Mouse (Mus musculus): Measurements from ENCODE around the gene Eid3. TPM values are rescaled to one million over a fixed set of nuclear protein-coding genes. Genes with fewer than 3 reads are reported as not detected.

Eid3 gene
- total and polyA plus RNA-seq, 3 experiments = 0.28 to 8.0 (median 4.5) TPM

GRCm38 (mm10) chr10:82866832-82867231 lies 406 bp downstream of the Eid3 start:
- Histone ChIP-seq H3K4me3 (ENCODE audit: low read depth, low read length) (peak overlapping the region; percentile 26; the same call in 1 of the 2 replicates), H3K4me1 (ENCODE audit: insufficient read depth, low read depth, low read length) (peaks cover 66% of the 10 kb centered on the region), H3K27me3 (ENCODE audit: insufficient read depth, low read length) (no peaks in the 10 kb centered on the region), H3K9me3 (replicated peaks) (no peaks in the 10 kb centered on the region), H3K36me3 (replicated peaks) (peaks cover 79% of the 10 kb centered on the region)
- TF ChIP-seq CTCF (IDR thresholded peaks at IDR 0.05; ENCODE audit: low read depth, low read length) (no peak), GATA1 (IDR thresholded peaks at IDR 0.05; ENCODE audit: borderline replicate concordance, low read length) (no peak), POLR2AphosphoS5 (IDR thresholded peaks at IDR 0.05; ENCODE audit: insufficient replicate concordance, low read depth, low read length) (no peak), TAL1 (conservative IDR thresholded peaks at IDR 0.05; ENCODE audit: low read depth, low read length) (no peak), GATA2 (IDR thresholded peaks at IDR 0.05; ENCODE audit: borderline replicate concordance, low read depth, low read length) (no peak)
- DNase-seq (ENCODE audit: low spot score) (no peak), ATAC-seq (ENCODE audit: extremely low read depth, insufficient number of reproducible peaks, low FRiP score, poor library complexity, severe bottlenecking) (no peak)

GRCm38 (mm10) chr10:82868418-82869086 lies 2.1 kb downstream of the Eid3 start:
- no peak for TF ChIP-seq CTCF (IDR thresholded peaks at IDR 0.05; ENCODE audit: low read depth, low read length)
- TF ChIP-seq POLR2AphosphoS5 (IDR thresholded peaks at IDR 0.05; ENCODE audit: insufficient replicate concordance, low read depth, low read length) = no peak
- TF ChIP-seq TAL1 (conservative IDR thresholded peaks at IDR 0.05; ENCODE audit: low read depth, low read length) = no peak
- no peak for TF ChIP-seq GATA1 (IDR thresholded peaks at IDR 0.05; ENCODE audit: borderline replicate concordance, low read length)
- TF ChIP-seq GATA2 (IDR thresholded peaks at IDR 0.05; ENCODE audit: borderline replicate concordance, low read depth, low read length) = no peak
- Histone ChIP-seq H3K4me3 (ENCODE audit: low read depth, low read length) (no peak overlapping the region), H3K4me1 (ENCODE audit: insufficient read depth, low read depth, low read length) (peaks cover 70% of the 10 kb centered on the region), H3K9me3 (replicated peaks) (no peaks in the 10 kb centered on the region), H3K36me3 (replicated peaks) (peaks cover 86% of the 10 kb centered on the region), H3K27me3 (ENCODE audit: insufficient read depth, low read length) (no peaks in the 10 kb centered on the region)
- no peak for DNase-seq (ENCODE audit: low spot score)
- ATAC-seq (ENCODE audit: extremely low read depth, insufficient number of reproducible peaks, low FRiP score, poor library complexity, severe bottlenecking) = no peak

GRCm38 (mm10) chr10:82875446-82875845 lies 9.0 kb downstream of the Eid3 start:
- ATAC-seq (ENCODE audit: extremely low read depth, insufficient number of reproducible peaks, low FRiP score, poor library complexity, severe bottlenecking) (no peak), DNase-seq (ENCODE audit: low spot score) (no peak)
- no peaks in the 10 kb centered on the region for H3K9me3 ChIP-seq (replicated peaks)
- no peak overlapping the region for H3K4me3 ChIP-seq (ENCODE audit: low read depth, low read length)
- peaks cover 24% of the 10 kb centered on the region for H3K4me1 ChIP-seq (ENCODE audit: insufficient read depth, low read depth, low read length)
- no peaks in the 10 kb centered on the region for H3K27me3 ChIP-seq (ENCODE audit: insufficient read depth, low read length)
- H3K36me3 ChIP-seq (replicated peaks) = peaks cover 97% of the 10 kb centered on the region
- TF ChIP-seq GATA2 (IDR thresholded peaks at IDR 0.05; ENCODE audit: borderline replicate concordance, low read depth, low read length) (no peak), TAL1 (conservative IDR thresholded peaks at IDR 0.05; ENCODE audit: low read depth, low read length) (no peak), CTCF (IDR thresholded peaks at IDR 0.05; ENCODE audit: low read depth, low read length) (no peak), POLR2AphosphoS5 (IDR thresholded peaks at IDR 0.05; ENCODE audit: insufficient replicate concordance, low read depth, low read length) (no peak), GATA1 (IDR thresholded peaks at IDR 0.05; ENCODE audit: borderline replicate concordance, low read length) (no peak)

GRCm38 (mm10) chr10:82876076-82876796 lies 9.8 kb downstream of the Eid3 start:
- peaks cover 17% of the 10 kb centered on the region for H3K4me1 ChIP-seq (ENCODE audit: insufficient read depth, low read depth, low read length)

GRCm38 (mm10) chr10:82887354-82887753 lies 20.9 kb downstream of the Eid3 start:
- ATAC-seq (ENCODE audit: extremely low read depth, insufficient number of reproducible peaks, low FRiP score, poor library complexity, severe bottlenecking) = no peak

More at GRCm38 (mm10) chr10:82876076-82876796, 9.8 kb downstream of the Eid3 start:
- Histone ChIP-seq H3K27me3 (ENCODE audit: insufficient read depth, low read length) (no peaks in the 10 kb centered on the region), H3K36me3 (replicated peaks) (peaks cover 97% of the 10 kb centered on the region), H3K9me3 (replicated peaks) (no peaks in the 10 kb centered on the region), H3K4me3 (ENCODE audit: low read depth, low read length) (no peak overlapping the region)
- no peak for TF ChIP-seq TAL1 (conservative IDR thresholded peaks at IDR 0.05; ENCODE audit: low read depth, low read length)
- TF ChIP-seq POLR2AphosphoS5 (IDR thresholded peaks at IDR 0.05; ENCODE audit: insufficient replicate concordance, low read depth, low read length) = no peak
- no peak for TF ChIP-seq GATA1 (IDR thresholded peaks at IDR 0.05; ENCODE audit: borderline replicate concordance, low read length)
- TF ChIP-seq GATA2 (IDR thresholded peaks at IDR 0.05; ENCODE audit: borderline replicate concordance, low read depth, low read length) = no peak
- no peak for TF ChIP-seq CTCF (IDR thresholded peaks at IDR 0.05; ENCODE audit: low read depth, low read length)
- ATAC-seq (ENCODE audit: extremely low read depth, insufficient number of reproducible peaks, low FRiP score, poor library complexity, severe bottlenecking) (no peak), DNase-seq (ENCODE audit: low spot score) (no peak)

GRCm38 (mm10) chr10:82888576-82888975 lies 22.1 kb downstream of the Eid3 start:
- Histone ChIP-seq H3K4me3 (ENCODE audit: low read depth, low read length) (peak overlapping the region; percentile 21; the same call in 1 of the 2 replicates), H3K36me3 (replicated peaks) (peaks cover 92% of the 10 kb centered on the region), H3K27me3 (ENCODE audit: insufficient read depth, low read length) (no peaks in the 10 kb centered on the region), H3K4me1 (ENCODE audit: insufficient read depth, low read depth, low read length) (peaks cover 43% of the 10 kb centered on the region), H3K9me3 (replicated peaks) (no peaks in the 10 kb centered on the region)
- TF ChIP-seq POLR2AphosphoS5 (IDR thresholded peaks at IDR 0.05; ENCODE audit: insufficient replicate concordance, low read depth, low read length) (no peak), TAL1 (conservative IDR thresholded peaks at IDR 0.05; ENCODE audit: low read depth, low read length) (no peak; the same call in 1 of the 2 replicates), CTCF (IDR thresholded peaks at IDR 0.05; ENCODE audit: low read depth, low read length) (no peak)
- DNase-seq (ENCODE audit: low spot score) (no peak), ATAC-seq (ENCODE audit: extremely low read depth, insufficient number of reproducible peaks, low FRiP score, poor library complexity, severe bottlenecking) (peak; percentile 88)

More at GRCm38 (mm10) chr10:82887354-82887753, 20.9 kb downstream of the Eid3 start:
- no peaks in the 10 kb centered on the region for H3K27me3 ChIP-seq (ENCODE audit: insufficient read depth, low read length)
- TF ChIP-seq GATA2 (IDR thresholded peaks at IDR 0.05; ENCODE audit: borderline replicate concordance, low read depth, low read length) (no peak), CTCF (IDR thresholded peaks at IDR 0.05; ENCODE audit: low read depth, low read length) (no peak), TAL1 (conservative IDR thresholded peaks at IDR 0.05; ENCODE audit: low read depth, low read length) (no peak), GATA1 (IDR thresholded peaks at IDR 0.05; ENCODE audit: borderline replicate concordance, low read length) (no peak), POLR2AphosphoS5 (IDR thresholded peaks at IDR 0.05; ENCODE audit: insufficient replicate concordance, low read depth, low read length) (no peak)
- no peak for DNase-seq (ENCODE audit: low spot score)
- no peaks in the 10 kb centered on the region for H3K9me3 ChIP-seq (replicated peaks)
- no peak overlapping the region for H3K4me3 ChIP-seq (ENCODE audit: low read depth, low read length)
- H3K36me3 ChIP-seq (replicated peaks) = peaks cover 92% of the 10 kb centered on the region
- peaks cover 30% of the 10 kb centered on the region for H3K4me1 ChIP-seq (ENCODE audit: insufficient read depth, low read depth, low read length)

All from G1E (cell line).